Mouse (Mus musculus) neural tube, embryonic 14.5 days (tissue): ENCODE measurements around the gene Ift88. TPM values are rescaled to one million over a fixed set of nuclear protein-coding genes. Genes with fewer than 3 reads are reported as not detected.

Experiments
- ATAC-seq: fragments of 200-750 bp; cut with Nextera tagmentation; 2 replicates; pipeline ENCODE4 v1.8.0; 2017; ENCODE audit warnings: low read depth, mild to moderate bottlenecking, moderate TSS enrichment, moderate library complexity
- H3K27ac ChIP-seq: fragments of 300-500 bp; sonication (generic); 2 replicates; pipeline ENCODE4 v1.5.1; 2014; ENCODE audit warnings: low read depth, mild to moderate bottlenecking, control low read depth, low read length, moderate library complexity, mixed read lengths
- H3K27me3 ChIP-seq: fragments of 300-500 bp; sonication (generic); 2 replicates; pipeline ENCODE4 v1.6.1; 2014; ENCODE audit warnings: low read length; ENCODE audit not compliant: control insufficient read depth, insufficient read depth
- H3K36me3 ChIP-seq: fragments of 300-500 bp; sonication (generic); 2 replicates; pipeline ENCODE4 v1.6.1; 2014; ENCODE audit warnings: low read length, mixed read lengths; ENCODE audit not compliant: control insufficient read depth, insufficient read depth
- H3K4me1 ChIP-seq: fragments of 300-500 bp; sonication (generic); 2 replicates; pipeline ENCODE4 v1.6.1; 2014; ENCODE audit warnings: low read length; ENCODE audit not compliant: control insufficient read depth, insufficient read depth
- H3K4me2 ChIP-seq: fragments of 300-500 bp; sonication (generic); 2 replicates; pipeline ENCODE4 v1.6.1; 2014; ENCODE audit warnings: mild to moderate bottlenecking, low read depth, low read length, control low read depth
- H3K4me3 ChIP-seq: fragments of 300-500 bp; sonication (generic); 2 replicates; pipeline ENCODE4 v1.5.1; 2014; ENCODE audit warnings: low read depth, low read length, control low read depth, mixed read lengths
- H3K9ac ChIP-seq: fragments of 300-500 bp; sonication (generic); replicated peaks from 2 replicates; pipeline ENCODE4 v1.6.1; 2014; ENCODE audit warnings: low read depth, mild to moderate bottlenecking, control low read depth, low read length, mixed read lengths
- H3K9me3 ChIP-seq: fragments of 300-500 bp; sonication (generic); 2 replicates; pipeline ENCODE4 v1.6.1; 2016; ENCODE audit warnings: low read length; ENCODE audit not compliant: control insufficient read depth
- WGBS: fragments of 180-500 bp; shearing (Covaris S2); extraction: QIAGEN DNeasy Blood & Tissue Kit; methylation state at CpG from one replicate; pipeline ENCODE4 v1.1.7; 2014; 5-methylcytosine and 5-hydroxymethylcytosine counted together
- polyA plus RNA-seq: library from polyadenylated mRNA; unstranded; fragments of >200 nt; fragmentation: Nextera tagmentation; extraction: Ambion mirVana; gene quantifications from 2 replicates; pipeline ENCODE4 v1.2.1, GENCODE M21; 2014

The Ift88 gene
- polyA plus RNA-seq, 1 experiment from 2014 or later = 22.3 TPM

DNA sequence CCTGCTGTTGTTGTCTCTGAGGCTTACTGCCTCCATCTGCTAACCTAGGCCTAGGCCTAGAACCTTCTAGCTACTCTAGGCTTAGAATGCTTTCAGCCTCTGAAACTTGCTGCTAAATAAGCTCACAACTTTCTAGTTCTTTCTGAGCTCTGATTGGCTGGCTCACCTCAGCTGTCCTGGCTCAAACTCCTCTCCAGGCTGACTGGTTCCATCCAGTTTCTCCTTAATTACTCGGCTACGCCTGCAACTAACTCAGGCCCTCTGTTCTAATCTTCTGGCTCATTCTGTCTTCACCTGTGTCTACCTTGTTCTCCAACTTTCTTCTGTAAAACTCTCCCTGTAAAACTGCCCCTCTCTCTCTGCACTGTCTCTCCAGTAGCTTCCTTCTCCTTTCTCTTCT lies 28.4 kb upstream of the Ift88 start:
- H3K4me1 ChIP-seq = no peaks in the 10 kb centered on the region
- ATAC-seq = no peak
- WGBS = 79% methylated on average over 2 of the region's 2 CpGs

DNA sequence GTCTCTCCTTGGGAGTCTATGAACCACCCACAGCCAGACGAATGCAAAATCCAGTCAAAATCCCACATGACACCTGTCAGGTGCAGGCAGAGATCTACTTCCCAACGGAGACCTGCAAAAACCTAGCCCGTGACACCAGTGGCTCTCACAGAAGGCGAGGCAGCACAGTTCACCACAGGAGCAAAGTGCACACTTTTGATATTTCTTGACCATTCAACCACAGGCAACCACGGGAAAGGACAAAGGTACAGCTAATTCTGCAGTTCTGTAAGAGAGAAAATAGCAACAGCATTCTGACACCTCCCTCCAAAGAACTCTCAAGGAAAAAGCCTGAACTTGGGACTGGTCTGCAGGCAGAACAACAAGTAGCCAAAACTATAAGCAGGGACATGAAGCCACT lies 26.6 kb upstream of the Ift88 start:
- Histone ChIP-seq H3K4me1 (no peaks in the 10 kb centered on the region), H3K27ac (no peak overlapping the region), H3K27me3 (no peaks in the 10 kb centered on the region), H3K36me3 (no peaks in the 10 kb centered on the region), H3K4me2 (no peak overlapping the region), H3K9me3 (no peaks in the 10 kb centered on the region), H3K4me3 (no peak overlapping the region), H3K9ac (no peak overlapping the region)
- ATAC-seq = no peak
- 89% methylated on average over 5 of the region's 5 CpGs for WGBS

More for the DNA sequence above, 28.4 kb upstream of the Ift88 start:
- Histone ChIP-seq H3K27ac (no peak overlapping the region), H3K27me3 (no peaks in the 10 kb centered on the region), H3K4me2 (no peak overlapping the region), H3K9me3 (no peaks in the 10 kb centered on the region), H3K4me3 (no peak overlapping the region), H3K9ac (no peak overlapping the region), H3K36me3 (no peaks in the 10 kb centered on the region)

DNA sequence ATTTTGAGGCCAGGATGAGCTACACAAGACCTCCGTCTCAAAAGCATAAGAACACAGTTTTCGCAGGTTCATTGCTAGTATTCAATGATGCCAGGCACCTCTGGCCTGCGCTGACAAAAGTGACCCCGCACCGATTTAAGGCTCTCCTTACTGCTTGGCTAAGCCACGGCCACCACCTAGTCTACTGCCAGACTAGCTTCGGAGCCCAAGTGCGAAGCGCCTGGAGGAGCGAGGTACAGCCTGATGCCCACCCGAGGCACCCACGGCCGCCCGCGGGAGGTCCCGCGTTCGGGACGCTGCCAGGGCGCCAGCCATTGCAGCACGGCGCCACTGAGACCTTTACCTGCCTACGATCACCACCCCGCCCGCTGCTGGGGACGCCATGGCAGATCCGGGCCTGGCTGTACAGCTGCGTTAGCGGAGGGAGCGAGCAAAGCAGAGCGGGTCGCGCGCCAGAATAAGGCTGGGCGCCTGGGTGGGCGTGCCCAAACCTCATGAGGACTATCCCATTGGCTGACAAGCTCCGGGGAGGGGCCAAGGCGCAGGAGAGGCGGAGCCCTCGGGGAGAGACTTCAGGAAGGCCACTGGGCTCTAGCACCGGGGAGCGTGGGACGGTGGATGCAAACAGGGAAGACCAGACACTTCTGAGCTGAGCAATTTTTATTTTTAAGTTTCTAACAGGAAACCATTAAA lies 25.7 kb upstream of the Ift88 start, which contains the start of gene Cryl1:
Gene Cryl1 (minus strand): TSS at position 465 of the 693 bp plus-strand sequence.
- Histone ChIP-seq H3K36me3 (no peaks in the 10 kb centered on the region), H3K4me2 (peak within 1 kb of the TSS; percentile 76), H3K9ac (peak within 1 kb of the TSS; percentile 66), H3K27ac (no peak within 1 kb of the TSS), H3K27me3 (no peaks in the 10 kb centered on the region), H3K4me3 (peak within 1 kb of the TSS; percentile 53), H3K9me3 (no peaks in the 10 kb centered on the region), H3K4me1 (no peaks in the 10 kb centered on the region)
- 3% methylated on average over 43 of the region's 43 CpGs for WGBS
- peak; percentile 100 for ATAC-seq

DNA sequence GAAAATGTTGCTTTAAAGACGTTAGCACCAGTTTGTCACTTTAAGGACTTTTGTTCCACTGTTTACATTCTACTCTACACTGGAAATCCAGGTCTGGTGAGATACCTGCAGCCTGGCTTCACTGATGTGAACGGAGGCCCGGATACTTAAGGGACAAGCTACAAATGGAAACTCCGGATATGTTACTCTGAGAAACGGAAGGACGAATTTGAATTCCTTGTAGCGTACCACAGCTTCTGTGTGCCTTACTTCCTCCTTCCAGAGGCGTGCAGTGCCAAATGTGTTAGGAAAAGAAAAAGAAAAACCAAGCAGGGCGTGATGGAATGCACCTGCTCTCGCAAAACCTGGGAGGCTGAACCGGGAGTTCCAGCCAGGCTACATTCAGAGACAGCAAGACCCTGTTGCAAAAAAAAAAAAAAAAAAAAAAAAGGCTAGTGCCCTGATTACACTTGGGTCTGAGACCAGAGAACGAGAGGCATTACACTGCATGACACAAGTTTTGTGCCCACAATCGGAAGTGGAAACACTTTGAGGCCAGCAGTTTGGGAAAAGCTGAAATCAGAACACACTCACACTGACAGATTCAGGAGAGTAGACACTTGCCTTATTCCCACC lies 24.9 kb upstream of the Ift88 start:
- peak overlapping the region; percentile 53 for H3K4me3 ChIP-seq
- no peak overlapping the region; the same call in 1 of the 2 replicates for H3K9ac ChIP-seq
- H3K4me2 ChIP-seq = peak overlapping the region; percentile 76
- H3K36me3 ChIP-seq = no peaks in the 10 kb centered on the region
- ATAC-seq = peak; percentile 12; the same call in 1 of the 2 replicates
- H3K27ac ChIP-seq = no peak overlapping the region
- H3K27me3 ChIP-seq = no peaks in the 10 kb centered on the region
- no peaks in the 10 kb centered on the region for H3K4me1 ChIP-seq
- 21% methylated on average over 13 of the region's 13 CpGs for WGBS
- H3K9me3 ChIP-seq = no peaks in the 10 kb centered on the region

DNA sequence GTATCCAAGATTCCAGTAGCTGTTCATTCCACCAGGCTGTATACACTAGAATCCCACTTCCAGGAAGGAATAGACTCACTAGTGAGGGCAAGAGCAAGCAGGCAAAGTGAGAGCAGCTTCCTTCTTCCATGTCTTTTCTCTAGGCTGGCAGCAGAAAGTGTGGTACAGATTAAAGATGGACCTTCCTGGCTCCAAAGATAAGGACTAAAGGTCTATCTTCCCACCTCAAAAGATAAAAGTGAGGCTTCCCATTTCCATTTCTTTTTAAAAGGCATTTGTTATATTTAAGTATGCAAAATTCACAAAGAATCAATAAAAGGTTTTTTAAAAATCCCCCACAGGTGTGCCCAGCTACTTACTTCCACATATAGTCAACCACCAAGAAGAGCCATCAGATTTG lies 21.0 kb upstream of the Ift88 start:
- H3K36me3 ChIP-seq = no peaks in the 10 kb centered on the region
- H3K9ac ChIP-seq = no peak overlapping the region
- H3K4me1 ChIP-seq = no peaks in the 10 kb centered on the region
- no peaks in the 10 kb centered on the region for H3K9me3 ChIP-seq
- no peaks in the 10 kb centered on the region for H3K27me3 ChIP-seq
- no peak overlapping the region for H3K4me2 ChIP-seq
- H3K4me3 ChIP-seq = no peak overlapping the region
- H3K27ac ChIP-seq = no peak overlapping the region
- ATAC-seq = no peak

DNA sequence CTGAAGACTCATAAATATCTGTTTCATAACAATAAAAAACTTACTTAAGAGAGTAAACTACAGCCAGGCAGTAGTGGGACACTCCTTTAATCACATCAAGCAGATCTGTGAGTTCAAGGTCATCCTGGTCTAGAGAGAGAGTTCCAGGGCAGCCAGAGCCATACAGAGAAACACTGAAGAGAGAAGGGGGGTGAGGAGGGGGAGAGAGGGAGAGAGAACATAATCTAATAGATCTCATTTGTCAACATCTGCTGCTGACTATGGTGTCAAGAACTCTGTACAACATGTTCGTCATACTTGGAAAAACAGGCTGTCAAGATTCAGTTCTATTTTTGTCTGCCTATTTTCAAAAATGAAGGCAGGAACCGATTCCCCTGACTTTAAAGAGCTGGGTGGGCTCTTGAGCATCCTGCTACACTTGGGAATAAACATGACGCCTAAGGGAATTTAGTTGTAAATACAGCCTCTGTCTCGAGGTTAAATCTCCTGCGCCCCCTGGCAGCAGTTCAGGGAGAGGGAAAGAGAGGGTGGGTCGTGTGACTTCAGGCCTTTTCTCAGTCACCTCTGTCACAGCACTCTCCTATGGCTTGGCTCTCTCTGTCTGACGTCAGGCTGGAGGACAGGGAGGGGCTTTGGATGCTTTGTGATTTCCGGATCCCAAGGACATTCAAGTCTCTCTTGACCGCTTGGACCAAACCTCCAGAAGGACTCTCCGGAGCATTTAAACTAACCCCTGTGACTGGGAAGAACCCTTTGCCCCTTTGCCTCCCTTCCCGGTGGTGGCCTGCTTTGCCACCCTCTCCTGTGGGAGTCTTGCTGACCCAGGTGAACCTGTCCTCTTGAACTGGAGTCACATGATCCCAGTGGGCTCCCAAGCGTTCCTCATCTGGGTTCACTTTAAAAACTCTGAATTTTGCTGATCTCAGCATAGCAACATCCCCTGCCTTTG lies 16.5 kb upstream of the Ift88 start:
- no peaks in the 10 kb centered on the region for H3K9me3 ChIP-seq
- H3K27ac ChIP-seq = no peak overlapping the region
- H3K4me1 ChIP-seq = no peaks in the 10 kb centered on the region
- H3K9ac ChIP-seq = no peak overlapping the region
- ATAC-seq = peak; percentile 72; the same call in 1 of the 2 replicates
- WGBS = 8% methylated on average over 12 of the region's 12 CpGs
- H3K27me3 ChIP-seq = no peaks in the 10 kb centered on the region
- no peaks in the 10 kb centered on the region for H3K36me3 ChIP-seq
- no peak overlapping the region for H3K4me2 ChIP-seq
- H3K4me3 ChIP-seq = no peak overlapping the region

DNA sequence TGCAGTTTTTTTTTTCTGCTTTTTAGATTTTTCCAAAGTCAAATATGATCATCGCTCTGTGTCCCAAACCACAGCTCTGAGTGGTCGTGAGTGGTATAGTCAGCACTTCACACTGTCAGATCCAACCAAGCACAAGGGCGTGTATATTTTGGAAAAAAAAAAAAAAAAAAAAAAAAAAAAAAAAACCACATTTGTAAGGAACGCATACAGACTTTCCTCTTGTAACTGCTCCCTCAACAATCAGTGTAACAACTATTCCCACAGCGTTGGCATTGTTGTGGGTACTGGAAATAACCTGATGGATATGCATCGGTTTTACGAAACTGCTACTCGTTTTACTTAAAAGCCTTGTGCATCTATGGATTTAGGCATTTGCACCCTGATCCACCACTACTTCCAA lies 15.8 kb upstream of the Ift88 start:
- Histone ChIP-seq H3K4me3 (no peak overlapping the region), H3K27ac (no peak overlapping the region), H3K4me2 (no peak overlapping the region), H3K4me1 (no peaks in the 10 kb centered on the region), H3K27me3 (no peaks in the 10 kb centered on the region), H3K9me3 (no peaks in the 10 kb centered on the region), H3K36me3 (no peaks in the 10 kb centered on the region), H3K9ac (no peak overlapping the region)
- 81% methylated on average over 8 of the region's 8 CpGs for WGBS
- ATAC-seq = no peak

DNA sequence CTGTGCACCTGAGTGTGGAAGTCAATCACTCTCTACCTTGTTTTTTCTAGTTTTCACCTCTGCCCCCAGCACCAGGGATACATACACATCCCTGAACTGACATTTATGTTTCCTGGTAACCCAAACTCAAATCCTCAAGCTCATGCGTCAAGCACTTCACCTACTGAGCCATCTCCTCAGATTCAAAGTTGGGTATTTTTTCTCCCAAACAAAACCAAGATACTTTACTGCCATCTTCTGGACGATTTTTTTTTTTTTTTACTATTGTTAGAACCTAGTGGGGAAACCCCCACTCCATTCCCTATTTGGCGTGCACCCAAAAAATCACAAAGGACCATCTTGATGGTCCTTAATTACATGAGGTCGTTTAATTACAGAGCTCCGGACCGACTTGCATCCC lies 14.8 kb upstream of the Ift88 start:
- no peaks in the 10 kb centered on the region for H3K36me3 ChIP-seq
- H3K4me3 ChIP-seq = no peak overlapping the region; the same call in 1 of the 2 replicates
- H3K27me3 ChIP-seq = no peaks in the 10 kb centered on the region
- peak; percentile 54; the same call in 1 of the 2 replicates for ATAC-seq
- H3K9ac ChIP-seq = no peak overlapping the region
- H3K27ac ChIP-seq = no peak overlapping the region
- no peaks in the 10 kb centered on the region for H3K9me3 ChIP-seq
- no peaks in the 10 kb centered on the region for H3K4me1 ChIP-seq
- WGBS = 10% methylated on average over 6 of the region's 6 CpGs
- H3K4me2 ChIP-seq = peak overlapping the region; percentile 16; the same call in 1 of the 2 replicates
